Mouse (Mus musculus): ENCODE results near the gene Creb5. TPM values are rescaled to one million over a fixed set of nuclear protein-coding genes. Genes with fewer than 3 reads are reported as not detected.

Creb5 gene
- polyA plus RNA-seq, 1 experiment from 2014 or later, result 0.20 TPM

DNA sequence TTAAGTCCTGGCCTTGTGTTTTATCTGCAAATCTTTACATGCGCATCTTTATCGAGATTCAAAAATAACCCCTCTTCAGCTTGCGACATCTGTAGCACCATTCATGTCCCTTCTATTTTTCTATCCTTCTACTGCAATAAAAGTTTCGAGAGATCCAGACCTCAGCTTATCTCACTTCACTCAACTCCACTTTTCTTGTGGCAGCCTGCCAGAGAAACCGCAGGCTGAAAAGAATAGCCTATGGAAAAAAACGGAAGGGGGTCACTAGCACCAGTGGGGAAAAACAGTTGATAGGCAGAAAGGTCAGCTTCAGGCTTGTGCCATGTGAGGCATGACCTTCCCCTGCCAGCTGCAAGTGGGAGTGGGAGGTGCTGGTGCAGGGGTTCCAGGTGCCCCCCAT, 21.6 kb downstream of the Creb5 start:
- no peaks in the 10 kb centered on the region for H3K27me3 ChIP-seq (ENCODE audit: insufficient read depth, low read length)
- H3K4me3 ChIP-seq (ENCODE audit: low read depth, low read length), result no peak overlapping the region
- no peak overlapping the region for H3K27ac ChIP-seq (ENCODE audit: low read depth)
- no peak overlapping the region for H3K4me2 ChIP-seq (ENCODE audit: low read depth, low read length)
- ATAC-seq, result no peak
- no peaks in the 10 kb centered on the region for H3K4me1 ChIP-seq (ENCODE audit: insufficient read depth)
- H3K9me3 ChIP-seq (ENCODE audit: low read length), result no peaks in the 10 kb centered on the region
- 29% methylated on average over 6 of the region's 6 CpGs for WGBS (ENCODE audit: insufficient replicate concordance)
- TF ChIP-seq EP300 (IDR thresholded peaks at IDR 0.05; ENCODE audit: low read depth) (no peak), CTCF (IDR thresholded peaks at IDR 0.05; ENCODE audit: low read depth) (no peak)
- peak; percentile 17 for DNase-seq
- H3K9ac ChIP-seq (replicated peaks), result no peak overlapping the region
- H3K36me3 ChIP-seq (replicated peaks; ENCODE audit: insufficient read depth, low read length), result no peaks in the 10 kb centered on the region

DNA sequence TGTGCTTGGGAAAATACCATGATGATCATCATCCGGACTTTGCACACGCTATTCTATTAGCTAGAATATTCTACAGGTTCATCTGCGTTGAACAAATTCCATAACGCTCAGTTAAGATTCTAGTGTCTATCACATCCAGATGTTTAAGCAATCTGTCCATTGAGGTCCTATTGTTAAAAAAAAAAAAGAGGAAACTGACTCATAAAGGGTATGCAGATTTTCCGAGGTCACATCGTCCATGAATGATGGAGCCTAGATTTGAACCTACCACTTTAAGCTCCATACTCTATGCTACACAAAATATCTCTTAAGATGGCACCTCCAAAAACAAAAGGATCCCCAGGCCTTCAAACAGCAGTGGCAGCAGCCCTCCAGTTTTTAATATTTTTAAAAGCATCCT, 26.5 kb downstream of the Creb5 start:
- no peak for TF ChIP-seq EP300 (IDR thresholded peaks at IDR 0.05; ENCODE audit: low read depth)
- no peak for TF ChIP-seq CTCF (IDR thresholded peaks at IDR 0.05; ENCODE audit: low read depth)
- H3K9ac ChIP-seq (replicated peaks), result no peak overlapping the region
- H3K4me1 ChIP-seq (ENCODE audit: insufficient read depth), result no peaks in the 10 kb centered on the region
- DNase-seq (no peak), ATAC-seq (no peak)
- H3K27ac ChIP-seq (ENCODE audit: low read depth), result no peak overlapping the region
- H3K4me2 ChIP-seq (ENCODE audit: low read depth, low read length), result no peak overlapping the region
- H3K36me3 ChIP-seq (replicated peaks; ENCODE audit: insufficient read depth, low read length), result no peaks in the 10 kb centered on the region
- H3K27me3 ChIP-seq (ENCODE audit: insufficient read depth, low read length), result no peaks in the 10 kb centered on the region
- H3K9me3 ChIP-seq (ENCODE audit: low read length), result no peaks in the 10 kb centered on the region
- 68% methylated on average over 6 of the region's 6 CpGs for WGBS (ENCODE audit: insufficient replicate concordance)
- no peak overlapping the region for H3K4me3 ChIP-seq (ENCODE audit: low read depth, low read length)

DNA sequence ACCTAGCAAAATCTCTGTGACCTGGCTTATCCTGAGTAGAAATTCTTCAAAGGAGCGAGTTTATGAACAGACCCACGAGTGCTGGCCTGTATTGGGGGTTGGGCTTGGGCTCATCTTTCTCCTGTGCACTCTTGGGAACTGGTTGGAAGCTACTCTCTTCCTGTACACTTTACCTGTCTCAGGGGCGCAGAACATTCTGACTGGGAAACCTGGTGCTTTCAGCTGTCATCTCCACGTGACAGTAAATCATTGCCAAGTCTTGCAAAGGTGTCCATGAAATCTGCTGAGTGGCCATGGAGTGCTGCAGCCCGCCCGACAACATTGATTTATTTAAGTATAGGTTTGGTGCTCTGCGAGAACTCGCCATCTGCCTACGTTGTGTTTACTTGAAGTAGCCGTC, 27.1 kb downstream of the Creb5 start:
- H3K9ac ChIP-seq (replicated peaks), result no peak overlapping the region
- TF ChIP-seq CTCF (IDR thresholded peaks at IDR 0.05; ENCODE audit: low read depth) (no peak), EP300 (IDR thresholded peaks at IDR 0.05; ENCODE audit: low read depth) (no peak)
- 68% methylated on average over 10 of the region's 10 CpGs for WGBS (ENCODE audit: insufficient replicate concordance)
- ATAC-seq (no peak), DNase-seq (no peak)
- no peak overlapping the region for H3K4me2 ChIP-seq (ENCODE audit: low read depth, low read length)
- no peak overlapping the region for H3K27ac ChIP-seq (ENCODE audit: low read depth)
- H3K36me3 ChIP-seq (replicated peaks; ENCODE audit: insufficient read depth, low read length), result no peaks in the 10 kb centered on the region
- no peaks in the 10 kb centered on the region for H3K27me3 ChIP-seq (ENCODE audit: insufficient read depth, low read length)
- no peak overlapping the region for H3K4me3 ChIP-seq (ENCODE audit: low read depth, low read length)
- no peaks in the 10 kb centered on the region for H3K9me3 ChIP-seq (ENCODE audit: low read length)
- no peaks in the 10 kb centered on the region for H3K4me1 ChIP-seq (ENCODE audit: insufficient read depth)

DNA sequence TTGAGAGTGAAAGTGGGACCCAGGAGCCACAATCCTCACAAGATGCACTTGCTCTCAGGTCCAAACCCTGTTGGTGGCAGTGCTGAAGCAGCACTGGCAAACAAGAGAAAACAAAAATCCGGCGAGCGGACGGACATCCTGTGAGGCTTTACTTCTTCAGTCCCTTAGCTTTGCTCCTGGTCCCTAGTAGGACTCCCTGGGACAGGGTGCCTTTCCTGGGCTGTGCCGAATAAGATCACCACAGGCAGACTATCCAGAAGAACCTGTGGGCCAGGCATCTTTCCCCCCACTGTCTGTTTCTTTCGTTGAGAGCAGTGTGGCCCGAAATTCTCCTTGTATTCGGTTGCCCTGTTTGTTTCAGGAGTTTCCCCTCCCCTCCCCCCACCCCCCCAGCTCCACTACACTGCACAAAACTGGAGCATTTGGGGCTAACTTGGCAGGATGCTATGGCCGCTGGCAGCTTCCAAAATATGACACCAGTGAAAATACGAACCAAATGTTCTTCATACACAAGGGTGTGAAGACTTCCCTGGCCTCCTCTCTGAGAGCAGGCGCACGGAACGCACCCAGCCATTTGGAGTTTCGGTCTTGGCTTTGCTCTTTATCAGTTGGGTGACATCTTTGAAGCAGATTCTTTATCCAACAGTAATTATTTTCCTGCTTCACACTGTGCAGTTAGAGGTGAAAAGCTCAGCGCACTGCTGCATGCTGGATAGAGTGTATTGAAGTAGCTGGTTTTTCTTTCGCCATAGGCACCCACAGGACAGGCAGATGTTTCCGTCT, 32.7 kb downstream of the Creb5 start:
- no peak overlapping the region for H3K4me2 ChIP-seq (ENCODE audit: low read depth, low read length)
- ATAC-seq (no peak), DNase-seq (no peak)
- H3K4me3 ChIP-seq (ENCODE audit: low read depth, low read length), result no peak overlapping the region
- no peak overlapping the region for H3K9ac ChIP-seq (replicated peaks)
- no peak overlapping the region for H3K27ac ChIP-seq (ENCODE audit: low read depth)
- no peaks in the 10 kb centered on the region for H3K36me3 ChIP-seq (replicated peaks; ENCODE audit: insufficient read depth, low read length)
- H3K9me3 ChIP-seq (ENCODE audit: low read length), result no peaks in the 10 kb centered on the region
- 76% methylated on average over 17 of the region's 17 CpGs for WGBS (ENCODE audit: insufficient replicate concordance)
- H3K27me3 ChIP-seq (ENCODE audit: insufficient read depth, low read length), result no peaks in the 10 kb centered on the region
- TF ChIP-seq CTCF (IDR thresholded peaks at IDR 0.05; ENCODE audit: low read depth) (no peak), EP300 (IDR thresholded peaks at IDR 0.05; ENCODE audit: low read depth) (no peak)
- H3K4me1 ChIP-seq (ENCODE audit: insufficient read depth), result no peaks in the 10 kb centered on the region

DNA sequence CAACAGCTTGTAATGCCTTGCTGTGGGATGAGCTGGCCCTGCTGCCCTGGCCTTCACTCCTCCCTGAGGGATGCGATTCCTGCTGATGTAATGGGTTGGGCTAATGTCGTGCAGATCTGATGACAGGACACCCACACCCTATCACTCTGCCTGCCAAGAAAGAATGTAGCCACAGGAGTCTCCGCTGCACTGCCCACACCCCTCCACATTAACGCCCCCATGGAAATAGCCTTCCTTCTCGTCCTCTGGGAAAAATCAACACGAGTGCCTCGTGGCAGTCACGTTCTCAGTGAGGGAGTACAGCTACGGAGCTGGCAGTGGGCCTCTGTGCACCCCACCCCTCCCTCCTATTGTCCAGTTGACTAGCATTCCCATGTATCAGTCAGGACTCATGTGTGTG, 50.3 kb downstream of the Creb5 start:
- Histone ChIP-seq H3K27ac (ENCODE audit: low read depth) (no peak overlapping the region), H3K36me3 (replicated peaks; ENCODE audit: insufficient read depth, low read length) (no peaks in the 10 kb centered on the region), H3K4me2 (ENCODE audit: low read depth, low read length) (no peak overlapping the region), H3K9me3 (ENCODE audit: low read length) (no peaks in the 10 kb centered on the region), H3K4me1 (ENCODE audit: insufficient read depth) (no peaks in the 10 kb centered on the region), H3K4me3 (ENCODE audit: low read depth, low read length) (no peak overlapping the region), H3K27me3 (ENCODE audit: insufficient read depth, low read length) (no peaks in the 10 kb centered on the region), H3K9ac (replicated peaks) (no peak overlapping the region)
- 63% methylated on average over 9 of the region's 9 CpGs for WGBS (ENCODE audit: insufficient replicate concordance)
- no peak for TF ChIP-seq CTCF (IDR thresholded peaks at IDR 0.05; ENCODE audit: low read depth)
- TF ChIP-seq EP300 (IDR thresholded peaks at IDR 0.05; ENCODE audit: low read depth), result no peak
- ATAC-seq (no peak), DNase-seq (no peak)

DNA sequence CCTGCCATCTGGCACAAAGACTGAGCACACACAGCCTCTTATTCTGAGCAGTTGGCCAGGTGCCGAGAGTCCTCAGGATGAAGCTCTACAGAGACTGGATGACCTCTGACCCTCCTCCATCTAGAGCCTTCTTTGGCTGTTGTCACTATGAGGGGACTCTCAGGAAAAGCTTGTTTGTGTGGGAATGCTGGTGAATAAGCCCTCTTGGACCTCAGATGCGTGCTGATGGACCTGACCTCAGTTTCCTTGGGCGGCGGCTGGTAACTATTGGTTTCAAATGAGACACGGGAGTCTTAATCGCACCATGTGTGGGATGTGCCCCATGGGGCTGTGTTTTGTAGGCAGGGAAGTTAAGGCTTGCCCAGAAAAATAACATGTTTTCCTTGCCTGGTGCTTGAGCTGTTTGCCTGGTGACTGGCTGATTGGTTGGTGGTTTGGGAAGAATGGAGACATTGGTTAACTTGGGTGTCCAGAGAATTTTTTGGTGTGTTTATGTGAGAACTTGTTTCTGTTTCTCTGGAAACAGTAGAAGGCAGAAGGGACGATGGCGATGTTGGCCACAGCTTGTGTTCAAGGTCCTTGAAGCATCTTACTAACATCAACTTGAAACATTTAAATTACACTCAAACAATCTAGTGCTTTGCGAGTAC, 65.4 kb downstream of the Creb5 start:
- Histone ChIP-seq H3K9ac (replicated peaks) (no peak overlapping the region), H3K4me1 (ENCODE audit: insufficient read depth) (no peaks in the 10 kb centered on the region), H3K4me3 (ENCODE audit: low read depth, low read length) (no peak overlapping the region), H3K36me3 (replicated peaks; ENCODE audit: insufficient read depth, low read length) (no peaks in the 10 kb centered on the region), H3K27ac (ENCODE audit: low read depth) (no peak overlapping the region), H3K9me3 (ENCODE audit: low read length) (no peaks in the 10 kb centered on the region), H3K27me3 (ENCODE audit: insufficient read depth, low read length) (no peaks in the 10 kb centered on the region), H3K4me2 (ENCODE audit: low read depth, low read length) (no peak overlapping the region)
- no peak for DNase-seq
- ATAC-seq, result no peak
- 81% methylated on average over 9 of the region's 9 CpGs for WGBS (ENCODE audit: insufficient replicate concordance)
- TF ChIP-seq CTCF (IDR thresholded peaks at IDR 0.05; ENCODE audit: low read depth) (no peak), EP300 (IDR thresholded peaks at IDR 0.05; ENCODE audit: low read depth) (no peak)
